Mouse (Mus musculus): ENCODE measurements around the gene Ntrk2. TPM values are rescaled to one million over a fixed set of nuclear protein-coding genes. Genes with fewer than 3 reads are reported as not detected.
A peak's percentile ranks its signal among the peaks of the same experiment; 100 is the strongest.
"Not testable (repeated sequence)": the region's sequence is repeated elsewhere in the genome, so short reads cannot be mapped to it uniquely, and the experiment has no call there.

Ntrk2 gene
- polyA plus RNA-seq, 1 experiment from 2014 or later: 45.0 TPM

DNA sequence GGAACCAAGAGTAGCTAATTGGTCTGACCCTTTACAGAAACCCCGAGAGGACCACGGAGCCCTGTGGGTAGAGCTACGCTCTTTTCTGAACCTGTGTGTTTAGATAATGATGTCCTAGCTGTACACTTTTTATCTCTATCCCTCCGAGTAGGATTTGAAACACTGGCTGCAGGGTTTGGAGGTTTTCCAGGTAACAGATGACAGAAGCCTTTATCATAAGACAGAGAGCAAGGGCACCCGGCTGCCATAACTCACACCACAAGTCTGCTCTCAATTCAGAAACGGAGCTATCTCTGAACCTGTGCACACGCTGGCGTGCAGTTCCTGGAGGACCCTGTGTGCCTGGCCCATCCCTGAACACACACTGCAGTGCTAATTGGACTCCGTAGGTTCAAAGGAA, 221.1 kb downstream of the Ntrk2 start:
- Histone ChIP-seq H3K4me1 (replicated peaks; ENCODE audit: control insufficient read depth, insufficient read depth, low read length) (no peaks in the 10 kb centered on the region), H3K4me2 (ENCODE audit: low read depth, low read length, severe bottlenecking) (no peak overlapping the region), H3K27ac (ENCODE audit: low read depth, low read length) (no peak overlapping the region), H3K9ac (ENCODE audit: low read length) (no peak overlapping the region), H3K36me3 (ENCODE audit: control insufficient read depth, insufficient read depth, low read length) (no peaks in the 10 kb centered on the region), H3K9me3 (ENCODE audit: control insufficient read depth, low read length) (no peaks in the 10 kb centered on the region; the same call in 1 of the 2 replicates), H3K4me3 (ENCODE audit: low read depth, low read length) (no peak overlapping the region), H3K27me3 (ENCODE audit: control insufficient read depth, insufficient read depth, low read length) (no peaks in the 10 kb centered on the region)
- no peak for ATAC-seq (replicated peaks; ENCODE audit: low FRiP score)
- WGBS: 82% methylated on average over 9 of the region's 9 CpGs
- DNase-seq (ENCODE audit: low spot score): no peak

DNA sequence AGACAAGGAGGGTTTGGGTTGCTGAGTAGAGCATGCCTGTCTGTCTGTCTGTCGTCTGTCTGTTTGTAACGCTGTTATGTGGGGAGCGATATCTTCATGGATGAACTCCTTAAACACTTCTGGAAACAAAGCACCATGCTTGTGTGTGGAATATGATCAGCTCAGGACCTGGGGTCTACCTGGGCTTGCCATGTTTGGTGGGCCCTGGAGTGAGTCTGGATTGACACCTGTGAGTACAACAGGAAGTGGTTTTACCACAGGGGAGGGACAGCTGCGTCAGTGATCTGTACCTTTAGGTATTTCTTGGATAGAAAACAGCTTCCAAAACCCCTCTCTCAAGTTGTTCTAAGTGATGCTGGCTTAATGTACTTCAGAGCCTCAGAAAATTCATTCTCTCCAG, 222.2 kb downstream of the Ntrk2 start:
- no peak for ATAC-seq (replicated peaks; ENCODE audit: low FRiP score)
- H3K27me3 ChIP-seq (ENCODE audit: control insufficient read depth, insufficient read depth, low read length): no peaks in the 10 kb centered on the region
- WGBS: 94% methylated on average over 4 of the region's 4 CpGs
- no peaks in the 10 kb centered on the region; the same call in 1 of the 2 replicates for H3K9me3 ChIP-seq (ENCODE audit: control insufficient read depth, low read length)
- H3K27ac ChIP-seq (ENCODE audit: low read depth, low read length): no peak overlapping the region
- H3K9ac ChIP-seq (ENCODE audit: low read length): no peak overlapping the region
- no peak overlapping the region for H3K4me2 ChIP-seq (ENCODE audit: low read depth, low read length, severe bottlenecking)
- no peaks in the 10 kb centered on the region for H3K36me3 ChIP-seq (ENCODE audit: control insufficient read depth, insufficient read depth, low read length)
- no peak overlapping the region for H3K4me3 ChIP-seq (ENCODE audit: low read depth, low read length)
- no peaks in the 10 kb centered on the region for H3K4me1 ChIP-seq (replicated peaks; ENCODE audit: control insufficient read depth, insufficient read depth, low read length)
- no peak for DNase-seq (ENCODE audit: low spot score)

DNA sequence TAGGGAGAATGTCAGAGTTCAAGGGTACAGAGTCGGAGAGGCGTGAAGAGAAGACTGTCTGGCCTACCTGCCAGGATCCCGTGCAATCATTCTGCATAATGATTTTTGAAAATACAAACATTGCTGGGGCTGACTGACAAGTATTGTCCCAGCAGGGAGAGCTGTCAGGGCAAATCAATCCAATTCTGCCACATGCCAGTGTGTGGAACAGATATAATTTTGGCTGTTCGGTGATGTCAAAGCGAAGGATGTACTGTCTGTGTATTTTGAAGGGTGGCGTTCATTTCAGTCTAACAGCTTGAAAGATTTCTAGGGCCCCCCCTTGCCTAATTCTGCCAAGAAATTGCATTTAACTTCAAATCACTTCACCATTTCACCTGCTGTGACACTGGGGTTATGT, 224.2 kb downstream of the Ntrk2 start:
- Histone ChIP-seq H3K9ac (ENCODE audit: low read length) (no peak overlapping the region), H3K4me3 (ENCODE audit: low read depth, low read length) (no peak overlapping the region), H3K27me3 (ENCODE audit: control insufficient read depth, insufficient read depth, low read length) (no peaks in the 10 kb centered on the region), H3K36me3 (ENCODE audit: control insufficient read depth, insufficient read depth, low read length) (no peaks in the 10 kb centered on the region), H3K4me2 (ENCODE audit: low read depth, low read length, severe bottlenecking) (no peak overlapping the region), H3K9me3 (ENCODE audit: control insufficient read depth, low read length) (no peaks in the 10 kb centered on the region), H3K27ac (ENCODE audit: low read depth, low read length) (no peak overlapping the region), H3K4me1 (replicated peaks; ENCODE audit: control insufficient read depth, insufficient read depth, low read length) (no peaks in the 10 kb centered on the region)
- no peak for DNase-seq (ENCODE audit: low spot score)
- 94% methylated on average over 6 of the region's 6 CpGs for WGBS
- no peak for ATAC-seq (replicated peaks; ENCODE audit: low FRiP score)

DNA sequence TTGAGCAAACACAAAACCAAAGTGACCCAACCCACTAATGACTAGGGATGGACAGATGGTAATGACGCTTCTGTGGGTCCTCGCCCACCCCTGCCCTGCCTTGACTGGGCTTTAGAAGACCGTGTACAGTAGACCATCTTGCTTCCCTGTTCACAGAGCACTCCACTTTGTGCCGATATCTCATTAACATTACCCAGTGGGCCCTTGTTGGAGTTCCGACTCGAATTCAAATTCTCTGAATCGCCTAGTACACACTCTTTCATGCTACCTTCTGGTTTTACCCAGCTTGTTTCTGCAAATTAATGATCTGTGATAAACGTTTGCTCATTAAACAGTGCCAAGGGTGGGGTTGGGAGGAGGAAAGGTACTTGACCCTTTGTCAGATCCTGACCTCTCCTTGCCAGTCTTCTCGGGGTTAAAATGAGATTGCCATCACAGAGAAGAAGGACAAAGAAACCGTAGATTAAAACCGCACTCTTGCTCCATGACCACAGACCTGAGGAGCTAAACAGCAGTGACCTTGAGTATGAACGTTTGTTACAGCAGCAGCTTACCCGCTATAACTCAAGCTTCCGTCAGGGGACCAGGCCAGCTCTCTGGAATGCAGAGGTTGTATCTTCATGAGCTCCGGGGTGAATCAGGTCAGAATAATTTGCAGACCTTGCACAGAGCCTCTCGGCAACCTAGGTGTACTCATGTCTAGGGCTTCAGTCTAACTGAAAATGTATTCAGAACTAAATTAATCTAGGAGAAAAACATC, 234.0 kb downstream of the Ntrk2 start:
- H3K36me3 ChIP-seq (ENCODE audit: control insufficient read depth, insufficient read depth, low read length): no peaks in the 10 kb centered on the region
- no peaks in the 10 kb centered on the region for H3K27me3 ChIP-seq (ENCODE audit: control insufficient read depth, insufficient read depth, low read length)
- H3K4me1 ChIP-seq (replicated peaks; ENCODE audit: control insufficient read depth, insufficient read depth, low read length): peaks cover 4% of the 10 kb centered on the region; the same call in 1 of the 2 replicates
- DNase-seq (ENCODE audit: low spot score) (no peak), ATAC-seq (replicated peaks; ENCODE audit: low FRiP score) (peak; percentile 72)
- no peaks in the 10 kb centered on the region for H3K9me3 ChIP-seq (ENCODE audit: control insufficient read depth, low read length)
- H3K9ac ChIP-seq (ENCODE audit: low read length): 0 out of 2 replicates have a peak overlapping the region, but pooled peaks have one; percentile 20
- peak overlapping the region; percentile 26 for H3K4me2 ChIP-seq (ENCODE audit: low read depth, low read length, severe bottlenecking)
- peak overlapping the region; percentile 78 for H3K27ac ChIP-seq (ENCODE audit: low read depth, low read length)
- 43% methylated on average over 16 of the region's 16 CpGs for WGBS
- no peak overlapping the region for H3K4me3 ChIP-seq (ENCODE audit: low read depth, low read length)

DNA sequence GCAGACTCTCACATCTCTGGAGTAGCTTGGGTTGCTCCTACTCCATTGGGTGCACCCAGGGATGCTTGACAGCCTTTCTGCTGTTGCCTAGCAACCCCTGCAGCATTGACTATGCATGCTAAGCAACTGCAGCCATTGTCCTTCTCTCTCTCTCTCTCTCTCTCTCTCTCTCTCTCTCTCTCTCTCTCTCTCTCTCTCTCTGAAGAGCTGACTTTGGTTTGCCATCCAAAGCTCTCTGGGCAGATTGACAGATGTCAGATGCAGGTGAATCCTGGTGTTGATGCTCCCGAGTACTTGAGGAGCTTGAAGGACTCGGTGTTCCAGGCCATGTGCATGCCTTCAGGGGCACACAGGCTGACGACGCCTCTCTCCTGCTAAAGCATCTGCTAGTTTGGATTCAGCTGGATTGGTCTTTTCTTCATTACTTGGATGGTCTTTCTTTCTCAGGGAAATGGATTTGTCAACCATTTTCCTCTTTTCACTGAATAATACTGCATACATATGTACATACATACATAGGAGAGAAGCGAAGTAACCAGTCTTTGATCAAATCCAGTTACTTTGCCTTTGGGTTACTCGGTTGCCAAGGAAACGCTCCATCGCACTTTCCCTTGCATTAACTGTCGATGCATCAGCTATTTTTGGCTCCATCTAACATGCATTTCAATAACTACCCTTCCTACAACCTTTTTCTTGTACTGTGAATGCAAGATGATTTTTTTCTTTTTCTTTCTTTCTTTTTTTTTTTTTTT, 234.8 kb downstream of the Ntrk2 start:
- ATAC-seq (replicated peaks; ENCODE audit: low FRiP score) (peak; percentile 96), DNase-seq (ENCODE audit: low spot score) (peak; percentile 85)
- Histone ChIP-seq H3K9me3 (ENCODE audit: control insufficient read depth, low read length) (no peaks in the 10 kb centered on the region), H3K36me3 (ENCODE audit: control insufficient read depth, insufficient read depth, low read length) (no peaks in the 10 kb centered on the region), H3K4me3 (ENCODE audit: low read depth, low read length) (no peak overlapping the region), H3K9ac (ENCODE audit: low read length) (no peak overlapping the region), H3K27me3 (ENCODE audit: control insufficient read depth, insufficient read depth, low read length) (no peaks in the 10 kb centered on the region), H3K4me1 (replicated peaks; ENCODE audit: control insufficient read depth, insufficient read depth, low read length) (peaks cover 4% of the 10 kb centered on the region; the same call in 1 of the 2 replicates), H3K4me2 (ENCODE audit: low read depth, low read length, severe bottlenecking) (peak overlapping the region; percentile 5; the same call in 1 of the 2 replicates), H3K27ac (ENCODE audit: low read depth, low read length) (peak overlapping the region; percentile 42; the same call in 1 of the 2 replicates)
- whole genome bisulfite sequencing: 39% methylated on average over 9 of the region's 9 CpGs

DNA sequence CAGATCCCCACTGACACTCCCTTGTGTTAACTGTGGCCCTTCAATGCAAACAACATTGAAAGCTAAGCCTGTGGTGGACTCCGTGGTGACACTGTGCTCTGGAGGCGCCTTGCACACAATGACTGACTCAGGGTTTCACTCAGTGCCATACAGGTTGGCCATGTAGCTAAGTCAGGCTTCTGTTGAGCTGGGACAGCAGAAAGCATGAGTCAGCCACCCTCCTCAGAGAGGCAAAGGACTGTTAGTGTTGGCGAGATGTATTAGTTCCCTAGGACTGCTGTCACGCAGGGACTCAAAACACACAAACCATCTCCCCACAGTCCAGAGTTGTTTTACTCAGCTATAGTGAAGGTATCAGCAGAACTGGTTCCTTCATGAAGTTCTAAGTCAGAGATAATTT, 245.8 kb downstream of the Ntrk2 start:
- no peaks in the 10 kb centered on the region for H3K9me3 ChIP-seq (ENCODE audit: control insufficient read depth, low read length)

DNA sequence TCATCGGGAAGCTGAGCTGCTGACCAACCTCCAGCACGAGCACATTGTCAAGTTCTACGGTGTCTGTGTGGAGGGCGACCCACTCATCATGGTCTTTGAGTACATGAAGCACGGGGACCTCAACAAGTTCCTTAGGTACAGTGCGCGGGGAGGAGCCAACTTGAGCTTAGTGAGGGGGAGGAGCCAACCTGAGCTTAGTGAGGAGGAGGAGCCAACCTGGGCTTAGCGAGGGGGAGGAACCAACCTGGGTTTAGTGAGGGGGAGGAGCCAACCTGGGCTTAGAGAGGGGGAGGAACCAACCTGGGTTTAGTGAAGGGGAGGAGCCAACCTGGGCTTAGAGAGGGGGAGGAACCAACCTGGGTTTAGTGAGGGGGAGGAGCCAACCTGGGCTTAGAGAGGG, 248.0 kb downstream of the Ntrk2 start:
- not testable (repeated sequence) for H3K9me3 ChIP-seq (ENCODE audit: control insufficient read depth, low read length); H3K9ac ChIP-seq (ENCODE audit: low read length); H3K4me3 ChIP-seq (ENCODE audit: low read depth, low read length); H3K27ac ChIP-seq (ENCODE audit: low read depth, low read length); ATAC-seq (replicated peaks; ENCODE audit: low FRiP score); H3K27me3 ChIP-seq (ENCODE audit: control insufficient read depth, insufficient read depth, low read length); H3K36me3 ChIP-seq (ENCODE audit: control insufficient read depth, insufficient read depth, low read length); DNase-seq (ENCODE audit: low spot score); H3K4me2 ChIP-seq (ENCODE audit: low read depth, low read length, severe bottlenecking); H3K4me1 ChIP-seq (replicated peaks; ENCODE audit: control insufficient read depth, insufficient read depth, low read length)
- WGBS: 91% methylated on average over 8 of the region's 8 CpGs

More for the DNA sequence above, 245.8 kb downstream of the Ntrk2 start:
- no peak for ATAC-seq (replicated peaks; ENCODE audit: low FRiP score)
- Histone ChIP-seq H3K27me3 (ENCODE audit: control insufficient read depth, insufficient read depth, low read length) (no peaks in the 10 kb centered on the region), H3K4me2 (ENCODE audit: low read depth, low read length, severe bottlenecking) (no peak overlapping the region), H3K36me3 (ENCODE audit: control insufficient read depth, insufficient read depth, low read length) (no peaks in the 10 kb centered on the region), H3K9ac (ENCODE audit: low read length) (no peak overlapping the region), H3K27ac (ENCODE audit: low read depth, low read length) (no peak overlapping the region), H3K4me1 (replicated peaks; ENCODE audit: control insufficient read depth, insufficient read depth, low read length) (no peaks in the 10 kb centered on the region), H3K4me3 (ENCODE audit: low read depth, low read length) (no peak overlapping the region)
- no peak for DNase-seq (ENCODE audit: low spot score)
- 79% methylated on average over 4 of the region's 4 CpGs for WGBS

DNA sequence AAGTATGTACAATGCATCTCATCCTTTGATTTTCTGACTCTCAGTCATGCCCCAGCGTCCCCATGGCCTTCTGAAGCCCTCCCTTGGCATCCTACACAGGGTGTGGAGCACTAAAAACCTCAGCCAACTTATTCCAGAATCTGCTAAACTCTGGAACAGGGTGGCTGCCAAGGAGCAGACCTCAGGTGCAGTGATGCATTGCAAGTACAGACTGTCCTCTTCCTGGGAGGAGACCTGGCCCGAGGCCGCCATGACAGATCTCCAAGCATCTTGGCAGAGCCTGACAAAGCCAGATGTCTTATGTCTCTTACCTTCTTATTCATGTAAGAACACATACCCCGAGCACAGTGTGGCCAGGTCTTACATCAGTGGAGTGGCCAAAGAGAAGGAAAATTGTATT, 250.5 kb downstream of the Ntrk2 start:
- H3K9me3 ChIP-seq (ENCODE audit: control insufficient read depth, low read length): no peaks in the 10 kb centered on the region
- no peak overlapping the region for H3K4me2 ChIP-seq (ENCODE audit: low read depth, low read length, severe bottlenecking)
- DNase-seq (ENCODE audit: low spot score) (no peak), ATAC-seq (replicated peaks; ENCODE audit: low FRiP score) (no peak)
- H3K9ac ChIP-seq (ENCODE audit: low read length): no peak overlapping the region
- H3K4me3 ChIP-seq (ENCODE audit: low read depth, low read length): no peak overlapping the region
- whole genome bisulfite sequencing: 89% methylated on average over 4 of the region's 4 CpGs
- H3K36me3 ChIP-seq (ENCODE audit: control insufficient read depth, insufficient read depth, low read length): no peaks in the 10 kb centered on the region
- no peaks in the 10 kb centered on the region for H3K27me3 ChIP-seq (ENCODE audit: control insufficient read depth, insufficient read depth, low read length)
- no peaks in the 10 kb centered on the region for H3K4me1 ChIP-seq (replicated peaks; ENCODE audit: control insufficient read depth, insufficient read depth, low read length)
- H3K27ac ChIP-seq (ENCODE audit: low read depth, low read length): no peak overlapping the region
